Mouse (Mus musculus): Measurements from ENCODE around the gene Dhdh. TPM values are rescaled to one million over a fixed set of nuclear protein-coding genes. Genes with fewer than 3 reads are reported as not detected.

Dhdh gene
- total RNA-seq, 2 experiments from 2014 or later, result 4.5 to 6.0 TPM

Small RNAs within 50 kb of the gene (microRNA-seq; reads per million reads assigned to microRNA genes)
- gene Gm22133, result 0 reads per million in 2 experiments

Other genes starting within 250 kb of the Dhdh start
- 1 to 10 TPM; 3.8 to 5.5 TPM for gene Cd37, start 249.7 kb downstream of the Dhdh start, total RNA-seq (2021)
- not detected for gene Slc6a16, start 247.7 kb downstream of the Dhdh start, total RNA-seq (2021)
- gene Slc6a21, start 211.3 kb downstream of the Dhdh start, total RNA-seq (2021), result not detected
- 10 to 100 TPM; 20.8 to 22.3 TPM for gene Trpm4, start 155.0 kb downstream of the Dhdh start, total RNA-seq (2021)
- 100 to 1,000 TPM; 516 to 539 TPM for gene Hrc, start 153.5 kb downstream of the Dhdh start, total RNA-seq (2021)
- under 1 TPM; 0.22 to 0.29 TPM for gene Ppfia3, start 121.8 kb downstream of the Dhdh start, total RNA-seq (2021)
- gene Lin7b, start 118.2 kb downstream of the Dhdh start, total RNA-seq (2021), result under 1 TPM; 0.90 to 0.96 TPM
- 100 to 1,000 TPM; 126 to 138 TPM for gene Snrnp70, start 93.1 kb downstream of the Dhdh start, total RNA-seq (2021)
- gene Kcna7, start 83.2 kb downstream of the Dhdh start, total RNA-seq (2021), result 1 to 10 TPM; 1.5 to 1.7 TPM
- gene Ntf5, start 75.1 kb downstream of the Dhdh start, total RNA-seq (2021), result under 1 TPM in 1 of 2 experiments, not detected in 1; 0.14 TPM
- gene Lhb, start 68.0 kb downstream of the Dhdh start, total RNA-seq (2021), result not detected
- gene Gys1, start 54.0 kb downstream of the Dhdh start, total RNA-seq (2021), result 10 to 100 TPM; 86.1 to 90.2 TPM
- gene Ruvbl2, start 50.7 kb downstream of the Dhdh start, total RNA-seq (2021), result 10 to 100 TPM; 25.3 to 26.3 TPM
- gene Ftl1, start 28.9 kb downstream of the Dhdh start, total RNA-seq (2021), result 100 to 1,000 TPM; 231 to 265 TPM
- 10 to 100 TPM; 25.6 to 31.1 TPM for gene Bax, start 21.9 kb downstream of the Dhdh start, total RNA-seq (2021)
- not detected for gene Tulp2, start 6.9 kb downstream of the Dhdh start, total RNA-seq (2021)
- gene Gm45808, start 2.0 kb downstream of the Dhdh start, total RNA-seq (2021), result 1 to 10 TPM; 2.8 to 4.6 TPM
- gene Nucb1, start 21.6 kb upstream of the Dhdh start, total RNA-seq (2021), result 100 to 1,000 TPM; 116 to 137 TPM
- 10 to 100 TPM; 21.7 to 32.8 TPM for gene Ppp1r15a, start 37.5 kb upstream of the Dhdh start, total RNA-seq (2021)
- 1 to 10 TPM; 1.9 to 2.1 TPM for gene Plekha4, start 37.5 kb upstream of the Dhdh start, total RNA-seq (2021)
- gene Hsd17b14, start 66.1 kb upstream of the Dhdh start, total RNA-seq (2021), result under 1 TPM; 0.19 to 0.39 TPM
- gene Bcat2, start 81.3 kb upstream of the Dhdh start, total RNA-seq (2021), result 10 to 100 TPM; 85.5 to 94.6 TPM
- gene Fgf21, start 126.7 kb upstream of the Dhdh start, total RNA-seq (2021), result not detected
- under 1 TPM in 1 of 2 experiments, not detected in 1; 0.12 TPM for gene Fut1, start 128.5 kb upstream of the Dhdh start, total RNA-seq (2021)
- under 1 TPM; 0.54 to 0.67 TPM for gene Izumo1, start 133.0 kb upstream of the Dhdh start, total RNA-seq (2021)
- gene Rasip1, start 138.7 kb upstream of the Dhdh start, total RNA-seq (2021), result 10 to 100 TPM; 42.6 to 42.8 TPM
- 1 to 10 TPM; 6.4 to 6.9 TPM for gene Mamstr, start 151.2 kb upstream of the Dhdh start, total RNA-seq (2021)
- under 1 TPM; 0.37 to 0.69 TPM for gene Fut2, start 177.6 kb upstream of the Dhdh start, total RNA-seq (2021)
- gene Ntn5, start 195.2 kb upstream of the Dhdh start, total RNA-seq (2021), result under 1 TPM; 0.12 to 0.24 TPM
- gene Sec1, start 205.6 kb upstream of the Dhdh start, total RNA-seq (2021), result under 1 TPM in 1 of 2 experiments, not detected in 1; 0.12 TPM
- 1 to 10 TPM; 4.3 to 6.6 TPM for gene Car11, start 211.0 kb upstream of the Dhdh start, total RNA-seq (2021)
- 10 to 100 TPM; 24.7 to 27.1 TPM for gene Dbp, start 216.3 kb upstream of the Dhdh start, total RNA-seq (2021)
- 100 to 1,000 TPM; 552 to 626 TPM for gene Rpl18, start 226.7 kb upstream of the Dhdh start, total RNA-seq (2021)
- 10 to 100 TPM; 17.5 to 18.8 TPM for gene Sphk2, start 229.2 kb upstream of the Dhdh start, total RNA-seq (2021)
- under 1 TPM; 0.17 to 0.24 TPM for gene Fam83e, start 232.4 kb upstream of the Dhdh start, total RNA-seq (2021)
- not detected for gene Spaca4, start 237.0 kb upstream of the Dhdh start, total RNA-seq (2021)